Mouse (Mus musculus) large intestine, adult 2 months (tissue): Measurements from ENCODE around the gene Cntn4. TPM values are rescaled to one million over a fixed set of nuclear protein-coding genes. Genes with fewer than 3 reads are reported as not detected.

Experiments
- DNase-seq: peaks from one replicate; pipeline ENCODE4 v3.0.0-alpha.2; 2012; ENCODE audit warnings: low read depth, low spot score
- WGBS: fragments of 180-500 bp; shearing (Covaris S2); methylation state at CpG from one replicate; pipeline ENCODE4 v1.1.7; 2018; 5-methylcytosine and 5-hydroxymethylcytosine counted together
- polyA plus RNA-seq: library from polyadenylated mRNA; depleted of rRNA; stranded (reverse); fragments of >200 nt; gene quantifications from 2 replicates; pipeline ENCODE4 v1.2.3, GENCODE M21; 2012

Cntn4 gene
- polyA plus RNA-seq, 1 experiment = 0.02 TPM

DNA sequence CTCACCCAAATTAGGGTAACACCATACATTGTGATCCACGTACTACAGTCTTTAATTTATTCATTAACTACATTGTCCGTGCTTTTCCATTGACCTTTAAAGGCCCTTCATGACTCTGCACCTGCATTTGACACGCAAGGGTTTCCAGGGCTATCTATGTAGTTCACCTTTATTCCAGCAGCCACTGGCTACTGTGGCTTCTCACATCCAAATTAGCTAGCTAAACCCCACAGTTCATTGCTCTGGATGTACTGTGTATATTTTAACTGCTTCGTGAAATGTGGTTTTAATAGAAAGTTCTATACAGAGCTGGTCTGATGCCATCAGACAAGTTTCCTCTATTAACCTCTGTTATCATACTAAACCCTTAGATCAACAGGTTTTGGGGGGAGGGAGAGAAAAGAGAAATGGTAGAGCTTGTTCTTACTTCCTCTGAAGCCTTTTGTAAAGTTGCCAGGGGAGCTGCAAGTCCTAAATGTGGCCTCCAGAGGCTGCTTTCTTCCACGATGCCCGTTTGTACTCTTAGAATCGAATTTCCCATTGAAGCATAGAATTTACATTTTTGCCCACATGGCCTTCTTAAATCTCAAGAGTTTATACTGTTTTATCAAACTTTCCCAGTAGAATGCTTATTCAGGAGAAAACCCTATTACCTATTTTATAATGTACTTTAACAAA is 1066.2 kb downstream of the Cntn4 start:
- 73% methylated on average over 7 of the region's 7 CpGs for WGBS
- no peak for DNase-seq

DNA sequence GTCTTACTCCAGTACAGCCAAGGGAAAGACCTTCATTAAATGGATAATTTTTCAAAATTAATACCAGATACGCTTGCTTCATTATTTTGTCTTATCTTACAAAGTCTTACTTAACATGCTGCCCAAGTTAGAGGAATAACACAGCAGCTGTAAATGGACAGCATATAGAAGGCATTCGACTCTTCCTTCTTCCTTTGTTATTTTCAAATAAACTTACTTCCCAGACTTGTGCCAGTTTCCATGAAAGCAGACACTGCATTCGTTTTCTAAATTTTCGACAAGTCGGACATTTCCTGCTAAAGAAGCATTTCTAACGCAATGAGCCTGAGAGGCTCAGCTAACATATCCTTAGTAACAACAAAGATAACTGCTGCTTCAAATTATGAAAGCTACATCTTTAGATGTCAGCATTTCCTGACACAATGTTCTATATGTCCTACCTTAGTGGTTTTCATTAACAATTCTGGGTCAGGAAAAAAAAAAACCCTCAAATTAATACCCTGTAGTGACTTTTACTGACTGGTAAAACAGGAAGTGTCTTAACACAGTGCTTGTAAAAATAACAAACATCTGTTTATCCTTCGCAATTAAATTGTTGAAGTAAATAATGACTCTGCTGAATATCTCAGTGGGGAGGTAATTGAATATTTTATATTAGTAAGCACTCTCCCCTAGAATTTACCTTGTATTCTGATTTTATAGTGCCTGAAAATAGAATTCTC is 1068.4 kb downstream of the Cntn4 start:
- WGBS = 79% methylated on average over 7 of the region's 7 CpGs
- DNase-seq = no peak

DNA sequence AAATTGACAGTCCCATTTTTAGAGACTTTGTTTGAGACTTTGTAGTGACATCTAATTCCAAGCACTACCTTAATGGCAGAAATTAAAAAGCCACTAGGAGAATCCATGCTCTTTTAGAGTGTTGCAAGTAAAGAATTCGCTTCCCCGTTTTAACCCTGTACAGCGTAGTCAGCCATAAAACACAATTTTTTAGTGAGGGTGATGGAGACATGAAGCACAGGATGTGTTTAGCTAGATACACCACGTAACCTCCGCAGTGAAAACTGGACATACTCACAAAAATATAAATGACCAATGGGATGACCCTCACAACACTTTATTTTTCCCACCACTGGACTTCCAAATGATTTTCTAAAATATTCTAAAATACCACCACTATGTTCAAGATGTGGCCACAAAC is 1069.8 kb downstream of the Cntn4 start:
- DNase-seq = no peak
- 89% methylated on average over 5 of the region's 5 CpGs for WGBS

DNA sequence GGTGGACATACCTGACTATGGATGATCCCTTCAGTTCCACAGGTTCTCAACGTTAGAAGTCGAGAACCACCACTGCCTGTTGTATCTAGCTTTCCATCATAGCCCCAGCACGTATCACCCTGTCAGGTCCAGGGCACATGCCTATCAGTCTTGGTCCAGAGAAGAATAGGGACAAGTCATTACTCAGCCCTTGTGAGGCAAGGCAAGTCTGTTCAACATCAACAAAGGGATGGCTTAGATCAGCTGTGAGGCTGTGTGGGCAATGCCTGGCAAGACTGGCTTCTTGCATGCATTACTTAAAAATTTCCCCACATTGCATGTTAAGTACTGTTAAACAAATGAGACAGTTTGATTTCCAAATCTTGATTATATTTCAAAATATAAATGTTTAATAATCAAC is 1070.3 kb downstream of the Cntn4 start:
- no peak for DNase-seq
- WGBS = 80% methylated on average over 3 of the region's 3 CpGs
